In genomic region chr19:38133986-38134385, GRCm38 (mm10) we compare ENCODE assay signal across 16 mouse cellular contexts. TPM values are rescaled to one million over a fixed set of nuclear protein-coding genes. Genes with fewer than 3 reads are reported as not detected.
DNase-seq lines count a peak whose midpoint lies in the region; ATAC-seq and TF ChIP-seq lines count a peak whose summit lies in the region.
"Had no signal": no experiment of that assay in that cellular context is flagged by ENCODE, and none has a peak within 500 bp of the region (broad histone marks: within the 10 kb centered on the region; RNA-seq: fewer than 3 reads in every experiment).

No protein-coding gene starts in this region.

- no peak for TF ChIP-seq CTCF in intestine, postnatal 0 days (IDR thresholded peaks at IDR 0.05; ENCODE audit: low read depth)
- no peak for TF ChIP-seq CTCF in thymus, adult 2 months (IDR thresholded peaks at IDR 0.05; ENCODE audit: borderline replicate concordance, control insufficient read depth, extremely low read depth, insufficient read depth, low read length, poor library complexity)

- no peaks in the 10 kb centered on the region for H3K4me1 ChIP-seq in intestine, postnatal 0 days (replicated peaks; ENCODE audit: control insufficient read depth, insufficient read depth, low read length)
- H3K4me1 ChIP-seq in liver, embryonic 16.5 days (ENCODE audit: control insufficient read depth, low read depth, low read length), result peaks cover 3% of the 10 kb centered on the region; the same call in 1 of the 2 replicates
- no peaks in the 10 kb centered on the region for H3K4me1 ChIP-seq in thymus, adult 2 months (replicated peaks; ENCODE audit: control insufficient read depth, insufficient read depth, low read length)
- H3K4me1 ChIP-seq in hindbrain, embryonic 16.5 days (ENCODE audit: control insufficient read depth, insufficient read depth, low read depth, low read length), result no peaks in the 10 kb centered on the region
- H3K4me1 ChIP-seq: limb, embryonic 13.5 days had no signal

- no peaks in the 10 kb centered on the region for H3K36me3 ChIP-seq in intestine, postnatal 0 days (ENCODE audit: control insufficient read depth, insufficient read depth)
- no peaks in the 10 kb centered on the region for H3K36me3 ChIP-seq in liver, embryonic 16.5 days (ENCODE audit: control insufficient read depth, insufficient read depth)
- H3K36me3 ChIP-seq in thymus, adult 2 months (ENCODE audit: control insufficient read depth, insufficient read depth, low read length), result no peaks in the 10 kb centered on the region
- no peaks in the 10 kb centered on the region for H3K36me3 ChIP-seq in hindbrain, embryonic 16.5 days (ENCODE audit: control insufficient read depth, insufficient read depth, low read length)
- H3K36me3 ChIP-seq: limb, embryonic 13.5 days had no signal

- no peaks in the 10 kb centered on the region for H3K9me3 ChIP-seq in intestine, postnatal 0 days (ENCODE audit: control insufficient read depth)
- no peaks in the 10 kb centered on the region for H3K9me3 ChIP-seq in liver, embryonic 16.5 days (replicated peaks; ENCODE audit: control insufficient read depth, low read length)
- H3K9me3 ChIP-seq in hindbrain, embryonic 16.5 days (ENCODE audit: control insufficient read depth, low read length), result no peaks in the 10 kb centered on the region
- H3K9me3 ChIP-seq: limb, embryonic 13.5 days had no signal

- no peak overlapping the region for H3K4me3 ChIP-seq in intestine, postnatal 0 days (ENCODE audit: low read depth, low read length)
- H3K4me3 ChIP-seq in liver, embryonic 16.5 days (ENCODE audit: low read depth, low read length), result no peak overlapping the region
- H3K4me3 ChIP-seq in thymus, adult 2 months (ENCODE audit: control insufficient read depth, insufficient read depth, low read length), result no peak overlapping the region
- no peak overlapping the region for H3K4me3 ChIP-seq in hindbrain, embryonic 16.5 days (ENCODE audit: low read length)
- H3K4me3 ChIP-seq: limb, embryonic 13.5 days had no signal

- 0 out of 2 replicates have a peak, but pooled peaks have one; percentile 28 for ATAC-seq in intestine, postnatal 0 days
- peak; percentile 89 for ATAC-seq in liver, embryonic 16.5 days (ENCODE audit: low read depth)
- ATAC-seq in hindbrain, embryonic 16.5 days, result no peak

- no peak overlapping the region for H3K9ac ChIP-seq in intestine, postnatal 0 days (ENCODE audit: low read depth, low read length)
- H3K9ac ChIP-seq in liver, embryonic 16.5 days (ENCODE audit: low read depth, low read length), result no peak overlapping the region
- H3K9ac ChIP-seq in hindbrain, embryonic 16.5 days (ENCODE audit: low read depth, low read length), result no peak overlapping the region
- H3K9ac ChIP-seq: hindbrain, embryonic 14.5 days; limb, embryonic 13.5 days had no signal

- 25% methylated on average over 11 of the region's 11 CpGs for WGBS in intestine, postnatal 0 days
- WGBS in liver, embryonic 16.5 days (ENCODE audit: insufficient replicate concordance), result 42% methylated on average over 11 of the region's 11 CpGs
- WGBS in thymus, adult 2 months, result 86% methylated on average over 11 of the region's 11 CpGs
- WGBS in hindbrain, embryonic 16.5 days, result 86% methylated on average over 11 of the region's 11 CpGs

- H3K27me3 ChIP-seq in intestine, postnatal 0 days (replicated peaks; ENCODE audit: control insufficient read depth, insufficient read depth, low read length), result no peaks in the 10 kb centered on the region; the same call in 1 of the 2 replicates
- no peaks in the 10 kb centered on the region for H3K27me3 ChIP-seq in liver, embryonic 16.5 days (ENCODE audit: control insufficient read depth, insufficient read depth, low read depth, low read length)
- H3K27me3 ChIP-seq in thymus, adult 2 months (ENCODE audit: control insufficient read depth, insufficient read depth, low read length), result no peaks in the 10 kb centered on the region
- H3K27me3 ChIP-seq in hindbrain, embryonic 16.5 days (replicated peaks; ENCODE audit: control insufficient read depth, insufficient read depth, low read length), result no peaks in the 10 kb centered on the region
- H3K27me3 ChIP-seq: limb, embryonic 13.5 days had no signal

- no peak overlapping the region for H3K4me2 ChIP-seq in intestine, postnatal 0 days (replicated peaks; ENCODE audit: low read depth)
- H3K4me2 ChIP-seq in liver, embryonic 16.5 days (ENCODE audit: low read depth, low read length), result peak overlapping the region; percentile 27
- no peak overlapping the region for H3K4me2 ChIP-seq in hindbrain, embryonic 16.5 days (ENCODE audit: low read length)
- H3K4me2 ChIP-seq: hindbrain, embryonic 14.5 days; limb, embryonic 13.5 days had no signal

- no peak overlapping the region for H3K27ac ChIP-seq in intestine, postnatal 0 days (ENCODE audit: low read depth, low read length)
- peak overlapping the region; percentile 61 for H3K27ac ChIP-seq in liver, embryonic 16.5 days (ENCODE audit: low read length)
- no peak overlapping the region for H3K27ac ChIP-seq in thymus, adult 2 months (ENCODE audit: control insufficient read depth, insufficient read depth, low read length)
- no peak overlapping the region for H3K27ac ChIP-seq in hindbrain, embryonic 16.5 days (ENCODE audit: low read depth, low read length)
- H3K27ac ChIP-seq: hindbrain, embryonic 14.5 days; limb, embryonic 13.5 days had no signal

- TF ChIP-seq POLR2A in thymus, adult 2 months (IDR thresholded peaks at IDR 0.05; ENCODE audit: control insufficient read depth, extremely low read depth, insufficient read depth, low read length, poor library complexity), result no peak

- peak; percentile 37 for DNase-seq in retina, postnatal 1 day
- no peak for DNase-seq in retina, embryonic 14.5 days (ENCODE audit: low spot score)
- DNase-seq in thymus, adult 2 months, result no peak
- no peak for DNase-seq in cerebellum, postnatal 4 days (ENCODE audit: low spot score in 2 of 2)
- DNase-seq: cerebellum, postnatal 36 days; gastrocnemius, postnatal 25 days; kidney, postnatal 10 days; spleen, adult 18-20 months had no signal

RNA-seq across cellular contexts. Expression of gene Pde6c, which starts 1.4 kb away (rescaled TPM):
- 0.25 and 0.60 TPM in 2 replicates for polyA plus RNA-seq in intestine, postnatal 0 days (2015; fragmentation: Nextera tagmentation; extraction: Ambion mirVana)
- polyA plus RNA-seq in liver, embryonic 16.5 days (2015; fragmentation: Nextera tagmentation; extraction: Ambion mirVana), result 6.7 and 7.1 TPM in 2 replicates
- not detected in 2 replicates for polyA plus RNA-seq in thymus, adult 2 months (2012; rRNA removed)
- polyA plus RNA-seq in hindbrain, embryonic 16.5 days (2015; fragmentation: Nextera tagmentation; extraction: Ambion mirVana), result 0.24 and 0.34 TPM in 2 replicates
- polyA plus RNA-seq: embryonic facial prominence, embryonic 14.5 days; forebrain, embryonic 11.5 days; heart, embryonic 16.5 days; limb, embryonic 13.5 days had no signal

RNA-seq across cellular contexts. Expression of gene Rbp4, which starts 8.9 kb away (rescaled TPM):
- polyA plus RNA-seq in intestine, postnatal 0 days (2015; fragmentation: Nextera tagmentation; extraction: Ambion mirVana), result 15.7 and 16.8 TPM in 2 replicates
- 2,010 and 2,083 TPM in 2 replicates for polyA plus RNA-seq in liver, embryonic 16.5 days (2015; fragmentation: Nextera tagmentation; extraction: Ambion mirVana)
- 9.0 and 20.3 TPM in 2 replicates for polyA plus RNA-seq in thymus, adult 2 months (2012; rRNA removed)
- polyA plus RNA-seq in hindbrain, embryonic 16.5 days (2015; fragmentation: Nextera tagmentation; extraction: Ambion mirVana), result 8.4 and 10.4 TPM in 2 replicates

RNA-seq across cellular contexts. Expression of gene Ffar4, which starts 37.1 kb away (rescaled TPM):
- polyA plus RNA-seq in intestine, postnatal 0 days (2015; fragmentation: Nextera tagmentation; extraction: Ambion mirVana), result 4.7 and 5.3 TPM in 2 replicates
- polyA plus RNA-seq in liver, embryonic 16.5 days (2015; fragmentation: Nextera tagmentation; extraction: Ambion mirVana), result 0.27 TPM in 2 replicates
- polyA plus RNA-seq in thymus, adult 2 months (2012; rRNA removed), result 9.0 and 10.7 TPM in 2 replicates
- polyA plus RNA-seq in hindbrain, embryonic 16.5 days (2015; fragmentation: Nextera tagmentation; extraction: Ambion mirVana), result 0.46 and 0.51 TPM in 2 replicates
- polyA plus RNA-seq: forebrain, embryonic 11.5 days; hindbrain, embryonic 14.5 days; limb, embryonic 13.5 days had no signal

Comparison
In these comparisons a context has a peak if more than half of its experiments do, and no peak if none do; other contexts are left out.
1. RNA of gene Rbp4, which starts 8.9 kb away (polyA plus RNA-seq): 2,010 to 2,083 TPM in liver, embryonic 16.5 days; 15.7 to 16.8 TPM in intestine, postnatal 0 days, 9.0 to 20.3 TPM in thymus, adult 2 months and 8.4 to 10.4 TPM in hindbrain, embryonic 16.5 days; every median in the first group is over 10 times any median in the second.